Mouse (Mus musculus): ENCODE data around the gene Cars2.
"Not testable (repeated sequence)": the region's sequence is repeated elsewhere in the genome, so short reads cannot be mapped to it uniquely, and the experiment has no call there.

Gene Cars2

GRCm38 (mm10) chr8:11470694-11471093 is 79.9 kb downstream of the Cars2 start:
- no peak for DNase-seq

GRCm38 (mm10) chr8:11469095-11469494 is 81.5 kb downstream of the Cars2 start:
- no peak for DNase-seq

GRCm38 (mm10) chr8:11466528-11466927 is 84.1 kb downstream of the Cars2 start:
- DNase-seq = not testable (repeated sequence)

GRCm38 (mm10) chr8:11465619-11466018 is 85.0 kb downstream of the Cars2 start:
- no peak for DNase-seq

DNA sequence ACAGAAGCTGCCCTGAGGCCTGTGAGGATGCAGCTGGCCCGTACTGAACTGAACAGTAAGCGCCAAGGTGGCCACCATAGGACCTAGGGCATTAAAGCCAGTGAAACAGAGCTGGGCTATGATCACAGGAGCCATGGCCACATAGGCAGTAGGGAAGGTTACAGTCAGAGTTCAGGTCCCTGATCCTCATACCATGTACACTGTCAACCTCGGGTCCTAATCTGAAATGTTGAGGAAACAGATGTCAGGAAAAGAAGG is 85.9 kb downstream of the Cars2 start:
- no peak for DNase-seq
